Mouse (Mus musculus): Measurements from ENCODE around the gene Myl6.
"Not testable (repeated sequence)": the region's sequence is repeated elsewhere in the genome, so short reads cannot be mapped to it uniquely, and the experiment has no call there.

GRCm38 (mm10) chr10:128492051-128492450, 1.9 kb downstream of the Myl6 start:
- not testable (repeated sequence) for TF ChIP-seq CTCF (IDR thresholded peaks at IDR 0.05); POLR2A (IDR thresholded peaks at IDR 0.05; ENCODE audit: insufficient read depth, low read depth, low read length); EP300 (IDR thresholded peaks at IDR 0.05; ENCODE audit: insufficient read depth, low read depth, low read length)

Measured in heart, adult 2 months (tissue).